Mouse (Mus musculus) neural tube, embryonic 13.5 days (tissue): ENCODE results near the gene Plppr3. TPM values are rescaled to one million over a fixed set of nuclear protein-coding genes. Genes with fewer than 3 reads are reported as not detected.
A peak's percentile ranks its signal among the peaks of the same experiment; 100 is the strongest.

Experiments used
- ATAC-seq: fragments of 200-750 bp; cut with Nextera tagmentation; 2 replicates; pipeline ENCODE4 v1.8.0; 2017; ENCODE audit warnings: low read depth, mild to moderate bottlenecking, moderate TSS enrichment, moderate library complexity
- H3K27ac ChIP-seq: fragments of 300-500 bp; sonication (generic); replicated peaks from 2 replicates; pipeline ENCODE4 v1.5.1; 2015; ENCODE audit warnings: moderate library complexity, mild to moderate bottlenecking, inconsistent platforms
- H3K27me3 ChIP-seq: fragments of 300-500 bp; sonication (generic); 2 replicates; pipeline ENCODE4 v1.6.1; 2015; ENCODE audit warnings: mild to moderate bottlenecking, inconsistent platforms
- H3K36me3 ChIP-seq: fragments of 300-500 bp; sonication (generic); 2 replicates; pipeline ENCODE4 v1.6.1; 2015; ENCODE audit warnings: mild to moderate bottlenecking, inconsistent platforms
- H3K4me1 ChIP-seq: fragments of 300-500 bp; sonication (generic); replicated peaks from 2 replicates; pipeline ENCODE4 v1.6.1; 2015; ENCODE audit warnings: inconsistent platforms
- H3K4me2 ChIP-seq: fragments of 300-500 bp; sonication (generic); 2 replicates; pipeline ENCODE4 v1.6.1; 2015; ENCODE audit warnings: inconsistent platforms, mild to moderate bottlenecking, moderate library complexity
- H3K4me3 ChIP-seq: fragments of 300-500 bp; sonication (generic); 2 replicates; pipeline ENCODE4 v1.5.1; 2015; ENCODE audit warnings: mild to moderate bottlenecking, inconsistent platforms
- H3K9ac ChIP-seq: fragments of 300-500 bp; sonication (generic); 2 replicates; pipeline ENCODE4 v1.6.1; 2015; ENCODE audit warnings: moderate library complexity, mild to moderate bottlenecking, inconsistent platforms
- H3K9me3 ChIP-seq: fragments of 300-500 bp; sonication (generic); 2 replicates; pipeline ENCODE4 v1.6.1; 2016; ENCODE audit warnings: inconsistent platforms
- WGBS: fragments of 180-500 bp; shearing (Covaris S2); methylation state at CpG from one replicate; pipeline ENCODE4 v1.1.7; 2015; 5-methylcytosine and 5-hydroxymethylcytosine counted together
- polyA plus RNA-seq: library from polyadenylated mRNA; unstranded; fragments of >200 nt; fragmentation: Nextera tagmentation; extraction: Ambion mirVana; gene quantifications from 2 replicates; pipeline ENCODE4 v1.2.1, GENCODE M21; 2015

The Plppr3 gene
- polyA plus RNA-seq, 1 experiment from 2014 or later = 361 TPM

DNA sequence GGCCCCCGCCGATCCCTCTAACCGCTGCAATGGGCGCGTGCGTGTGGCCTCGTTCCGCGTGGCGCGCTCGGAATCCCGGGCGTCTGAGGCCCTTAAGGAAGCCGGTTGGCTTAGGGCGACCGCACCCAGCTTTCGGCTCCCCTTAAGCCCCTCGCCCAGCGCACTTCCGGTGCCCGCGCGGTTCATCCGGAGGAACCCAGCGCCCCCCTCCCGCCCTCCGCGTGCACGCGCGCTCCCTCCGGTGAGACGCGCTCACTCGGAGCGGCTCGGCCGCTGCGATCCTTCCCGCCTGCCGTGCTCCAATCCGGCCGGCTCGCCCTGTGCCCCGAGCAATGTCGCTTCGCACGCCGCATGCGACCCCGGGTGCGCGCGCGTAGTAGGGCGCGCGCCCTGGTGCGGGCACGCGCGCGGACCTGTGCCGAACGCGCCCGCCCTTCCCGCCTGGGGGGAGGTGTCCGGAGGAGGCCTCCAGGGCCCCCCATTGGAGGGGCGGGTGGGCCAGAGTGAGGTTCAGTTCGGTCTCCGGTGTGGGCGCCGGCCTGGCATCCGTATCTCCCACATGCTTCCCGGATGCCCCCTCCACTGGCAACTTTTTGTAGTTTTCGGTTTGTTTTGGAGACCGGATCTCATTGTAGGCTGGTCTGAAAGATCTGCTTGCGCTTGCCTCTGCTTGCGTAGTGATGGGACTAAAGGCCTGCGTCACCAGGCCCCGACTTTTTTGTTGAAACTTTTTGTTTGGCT, 19.5 kb downstream of the Plppr3 start:
- WGBS = under 1% methylated on average over 83 of the region's 83 CpGs
- Histone ChIP-seq H3K4me2 (peak overlapping the region; percentile 98), H3K4me1 (peaks cover 71% of the 10 kb centered on the region), H3K9ac (peak overlapping the region; percentile 98), H3K36me3 (peaks cover 31% of the 10 kb centered on the region), H3K9me3 (no peaks in the 10 kb centered on the region), H3K27ac (peak overlapping the region; percentile 100), H3K4me3 (peak overlapping the region; percentile 70), H3K27me3 (no peaks in the 10 kb centered on the region)
- ATAC-seq = peak; percentile 54

DNA sequence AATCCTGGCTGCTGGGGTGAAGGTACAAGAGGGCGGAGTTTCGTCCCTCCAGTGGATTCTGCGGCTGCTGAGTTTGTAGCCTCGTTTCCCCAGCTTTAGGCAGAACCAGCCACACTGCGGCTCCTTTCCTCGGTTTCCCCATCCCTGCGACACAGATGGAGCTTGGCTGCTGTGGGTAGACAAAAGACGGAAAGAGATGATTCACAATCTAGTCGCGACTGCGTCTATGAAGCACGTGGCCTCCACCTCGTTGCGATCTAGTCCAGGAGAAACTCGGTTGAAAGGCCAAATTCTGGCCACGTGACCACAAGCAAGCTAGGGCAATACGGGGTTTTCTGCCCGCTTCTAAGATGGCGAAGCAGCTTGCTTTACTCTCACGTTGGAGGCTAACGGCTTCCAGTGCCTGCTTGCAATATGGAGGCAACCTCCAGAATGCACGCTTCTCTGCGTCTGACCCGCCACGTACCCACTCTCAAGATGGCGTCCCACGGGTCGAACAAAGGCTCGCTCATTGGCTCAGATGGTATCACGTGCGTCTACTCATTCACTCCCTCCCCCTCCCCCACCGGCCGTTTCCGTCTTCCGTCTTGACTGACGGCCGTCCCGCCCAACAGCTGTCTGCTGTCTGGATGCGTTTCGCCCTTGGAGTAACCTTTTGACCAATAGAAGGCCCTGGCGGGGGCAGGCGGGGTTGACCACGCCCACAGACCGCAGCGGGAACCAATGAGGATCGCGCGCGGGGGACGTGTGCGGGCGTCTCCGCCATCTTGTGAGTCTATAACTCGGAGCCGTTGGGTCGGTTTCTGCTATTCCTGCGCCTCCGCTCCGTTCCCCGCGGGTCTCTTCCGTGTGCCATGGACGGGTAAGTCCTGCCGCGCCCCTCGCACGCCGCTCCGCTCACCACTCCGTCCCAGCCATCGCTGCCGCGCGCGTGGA, 20.3 kb downstream of the Plppr3 start, which contains the start of gene Ptbp1:
Ptbp1 (plus strand) TSS at position 568 of the 936 bp plus-strand sequence.
- Histone ChIP-seq H3K4me1 (peaks cover 63% of the 10 kb centered on the region), H3K36me3 (peaks cover 22% of the 10 kb centered on the region), H3K27ac (peak within 1 kb of the TSS; percentile 100), H3K4me3 (peak within 1 kb of the TSS; percentile 70), H3K9me3 (no peaks in the 10 kb centered on the region), H3K9ac (peak within 1 kb of the TSS; percentile 98), H3K27me3 (no peaks in the 10 kb centered on the region), H3K4me2 (peak within 1 kb of the TSS; percentile 98)
- peak; percentile 93 for ATAC-seq
- WGBS = under 1% methylated on average over 75 of the region's 75 CpGs

DNA sequence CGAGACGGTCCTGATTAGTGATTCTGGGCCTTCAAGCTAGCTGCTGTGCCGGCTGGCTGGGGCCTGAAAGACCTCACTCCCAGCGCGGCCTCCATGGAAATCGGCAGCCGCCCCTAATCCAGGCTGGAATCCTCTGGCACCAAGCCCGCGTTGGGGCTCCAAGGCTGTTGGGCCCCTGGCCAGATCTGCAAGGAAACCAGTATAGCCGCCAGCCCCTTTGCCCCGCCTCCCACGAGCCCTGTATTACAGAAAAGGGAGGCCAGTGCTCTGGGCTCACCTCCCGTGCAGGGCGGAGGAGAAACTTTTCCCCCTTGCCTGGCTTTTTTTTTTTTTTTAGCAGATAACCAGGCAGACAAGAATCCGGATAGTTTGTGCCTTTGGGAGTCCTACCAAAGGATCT, 21.0 kb downstream of the Plppr3 start:
- peak; percentile 36 for ATAC-seq
- peak overlapping the region; percentile 99 for H3K27ac ChIP-seq
- H3K4me3 ChIP-seq = peak overlapping the region; percentile 70
- no peaks in the 10 kb centered on the region for H3K27me3 ChIP-seq
- peak overlapping the region; percentile 80 for H3K9ac ChIP-seq
- peak overlapping the region; percentile 72 for H3K4me2 ChIP-seq
- peaks cover 15% of the 10 kb centered on the region for H3K36me3 ChIP-seq
- WGBS = 0% methylated on average over 15 of the region's 15 CpGs
- H3K9me3 ChIP-seq = no peaks in the 10 kb centered on the region
- H3K4me1 ChIP-seq = peaks cover 56% of the 10 kb centered on the region

DNA sequence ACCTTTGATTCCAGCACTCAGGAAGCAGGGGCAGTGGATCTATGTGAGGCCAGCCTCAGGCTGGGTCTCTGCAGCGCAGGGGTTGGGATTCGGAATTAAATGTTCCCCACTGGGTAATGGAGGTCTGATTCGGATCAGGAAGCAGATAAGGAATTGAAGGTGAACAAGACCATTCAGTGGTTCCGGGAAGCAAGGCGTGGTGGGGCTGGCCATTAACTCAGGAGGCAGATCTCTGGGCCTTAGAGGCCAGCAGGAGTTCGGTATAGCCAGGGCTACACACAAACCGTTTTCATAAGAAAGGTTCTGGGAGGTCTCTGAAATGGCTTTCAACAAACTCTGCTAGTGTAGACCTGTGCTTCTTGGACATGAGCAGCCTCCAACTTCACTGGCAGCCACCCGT, 21.6 kb downstream of the Plppr3 start:
- peak overlapping the region; percentile 99 for H3K27ac ChIP-seq
- peaks cover 12% of the 10 kb centered on the region for H3K36me3 ChIP-seq
- peaks cover 50% of the 10 kb centered on the region for H3K4me1 ChIP-seq
- H3K27me3 ChIP-seq = no peaks in the 10 kb centered on the region
- WGBS = 21% methylated on average over 8 of the region's 8 CpGs
- H3K9ac ChIP-seq = peak overlapping the region; percentile 80
- peak overlapping the region; percentile 70 for H3K4me3 ChIP-seq
- peak overlapping the region; percentile 72 for H3K4me2 ChIP-seq
- ATAC-seq = no peak
- H3K9me3 ChIP-seq = no peaks in the 10 kb centered on the region

DNA sequence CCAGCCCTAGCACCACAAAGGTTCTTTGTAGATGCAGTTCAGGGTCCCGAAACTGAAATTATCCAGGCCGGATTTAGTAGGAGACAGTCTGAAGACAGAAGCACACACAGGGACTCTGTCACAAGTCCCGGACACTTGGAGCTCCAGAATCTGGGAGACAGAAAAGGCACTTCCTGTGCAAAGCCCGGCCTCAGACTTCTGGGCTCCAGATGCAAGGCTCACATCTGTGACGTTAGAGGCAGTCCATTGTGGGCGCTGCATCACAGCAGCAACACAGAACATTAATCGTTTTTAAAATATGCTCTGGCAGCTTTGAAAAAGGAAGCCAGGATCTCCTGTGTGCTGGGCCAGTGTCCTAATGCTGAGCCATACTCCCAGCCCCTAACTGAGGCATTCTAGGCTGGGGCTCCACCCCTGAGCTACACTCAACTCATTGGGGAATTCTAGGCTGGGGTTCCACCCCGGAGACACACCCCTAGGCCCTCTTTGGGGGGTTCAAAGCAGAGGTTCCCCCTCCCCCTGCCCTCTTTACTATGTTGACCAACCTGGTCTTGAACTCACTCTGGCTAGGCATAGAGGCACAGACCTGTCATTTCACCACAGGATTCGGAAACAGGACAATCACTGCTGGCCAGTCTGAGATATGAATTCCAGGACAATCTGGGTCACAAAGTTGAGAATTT, 22.2 kb downstream of the Plppr3 start:
- 55% methylated on average over 9 of the region's 9 CpGs for WGBS
- Histone ChIP-seq H3K27me3 (no peaks in the 10 kb centered on the region), H3K4me2 (peak overlapping the region; percentile 72), H3K9ac (peak overlapping the region; percentile 80), H3K36me3 (peaks cover 10% of the 10 kb centered on the region), H3K4me1 (peaks cover 45% of the 10 kb centered on the region), H3K27ac (peak overlapping the region; percentile 99), H3K4me3 (peak overlapping the region; percentile 70), H3K9me3 (no peaks in the 10 kb centered on the region)
- ATAC-seq = no peak

DNA sequence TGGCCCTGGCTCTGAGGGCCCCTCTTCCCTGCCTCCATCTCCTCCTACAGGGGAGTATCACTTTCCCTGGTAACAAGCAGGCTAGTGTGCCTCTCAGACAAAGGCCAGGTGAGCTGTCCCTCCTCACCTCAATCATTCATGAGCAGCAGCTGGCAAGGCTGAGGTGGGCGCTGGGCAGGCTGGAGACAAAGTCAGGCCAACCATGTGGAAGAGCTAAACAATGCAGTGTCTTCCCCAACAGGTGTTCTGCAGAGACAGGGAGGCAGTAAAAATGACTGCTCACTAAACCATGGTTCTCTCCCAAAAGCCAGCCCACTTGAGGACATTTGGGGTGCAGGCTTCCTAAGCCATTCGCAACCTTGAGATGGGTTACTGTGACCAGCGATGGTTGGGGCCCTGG, 22.8 kb downstream of the Plppr3 start:
- 72% methylated on average over 3 of the region's 3 CpGs for WGBS

DNA sequence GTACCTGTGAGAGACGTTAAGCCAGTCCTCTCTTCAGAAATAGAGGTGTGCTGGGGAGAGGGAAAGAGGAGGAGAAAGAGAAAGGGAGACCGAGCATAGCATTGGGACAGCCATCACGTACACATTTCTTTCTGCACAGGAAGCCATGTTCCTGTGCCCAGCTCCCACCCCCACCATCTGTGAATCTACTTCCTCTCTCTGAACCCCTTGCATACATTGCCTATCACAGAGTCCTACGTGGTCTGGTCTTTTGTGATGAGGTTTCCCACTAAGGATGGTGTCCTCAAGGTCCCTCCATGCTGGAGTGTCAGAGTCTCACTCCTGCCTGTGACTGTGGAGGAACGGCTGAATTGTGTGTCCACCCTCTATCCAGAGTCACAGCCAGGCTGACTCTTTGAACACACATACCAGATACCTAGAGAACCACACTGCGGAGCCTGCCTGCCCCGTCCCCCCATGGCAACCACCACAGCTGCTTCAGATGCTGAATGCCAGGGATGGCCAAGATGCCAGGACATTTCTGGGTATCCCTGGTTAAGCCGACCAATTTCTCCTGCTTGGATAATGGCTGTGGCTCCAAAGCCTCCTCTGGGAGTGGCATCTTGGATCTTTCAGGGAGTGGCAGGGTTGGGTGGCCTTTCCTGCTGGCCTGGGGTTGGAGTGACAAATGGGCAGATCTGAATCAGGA, 24.3 kb downstream of the Plppr3 start:
- Histone ChIP-seq H3K27me3 (no peaks in the 10 kb centered on the region), H3K4me2 (no peak overlapping the region), H3K36me3 (no peaks in the 10 kb centered on the region), H3K9ac (no peak overlapping the region; the same call in 1 of the 2 replicates), H3K27ac (no peak overlapping the region), H3K4me3 (no peak overlapping the region), H3K9me3 (no peaks in the 10 kb centered on the region), H3K4me1 (peaks cover 26% of the 10 kb centered on the region)
- 91% methylated on average over 8 of the region's 8 CpGs for WGBS
- ATAC-seq = no peak

More for the DNA sequence above, 22.8 kb downstream of the Plppr3 start:
- Histone ChIP-seq H3K4me3 (0 out of 2 replicates have a peak overlapping the region, but pooled peaks have one; percentile 70), H3K9me3 (no peaks in the 10 kb centered on the region), H3K4me2 (peak overlapping the region; percentile 72), H3K4me1 (peaks cover 39% of the 10 kb centered on the region), H3K9ac (peak overlapping the region; percentile 80), H3K27me3 (no peaks in the 10 kb centered on the region), H3K36me3 (peaks cover 4% of the 10 kb centered on the region; the same call in 1 of the 2 replicates), H3K27ac (peak overlapping the region; percentile 99)
- ATAC-seq = no peak

DNA sequence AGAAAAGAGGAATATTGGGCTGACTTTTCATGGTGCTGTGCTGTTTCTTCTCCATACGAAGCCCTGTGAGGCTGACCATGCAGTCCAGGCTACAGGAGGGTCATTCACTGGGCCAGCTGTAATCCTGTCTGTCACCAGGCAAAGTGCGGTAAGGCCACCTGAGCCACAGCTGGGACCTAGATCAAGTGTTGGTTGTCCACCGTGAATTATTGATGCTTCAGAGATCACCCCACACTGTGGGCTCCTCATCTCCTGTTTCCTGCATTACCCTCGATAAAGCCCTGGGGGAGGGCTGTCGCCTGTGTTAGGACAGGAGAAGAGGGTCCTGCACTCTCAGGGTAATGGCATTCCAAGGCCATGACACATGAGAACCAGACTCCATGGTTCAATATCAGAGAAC, 27.9 kb downstream of the Plppr3 start:
- no peak for ATAC-seq
- no peak overlapping the region for H3K4me3 ChIP-seq
- peaks cover 29% of the 10 kb centered on the region for H3K4me1 ChIP-seq
- no peak overlapping the region for H3K9ac ChIP-seq
- H3K4me2 ChIP-seq = no peak overlapping the region
- WGBS = 72% methylated on average over 5 of the region's 5 CpGs
- H3K27me3 ChIP-seq = no peaks in the 10 kb centered on the region
- no peaks in the 10 kb centered on the region for H3K9me3 ChIP-seq
- no peaks in the 10 kb centered on the region for H3K36me3 ChIP-seq
- no peak overlapping the region for H3K27ac ChIP-seq

DNA sequence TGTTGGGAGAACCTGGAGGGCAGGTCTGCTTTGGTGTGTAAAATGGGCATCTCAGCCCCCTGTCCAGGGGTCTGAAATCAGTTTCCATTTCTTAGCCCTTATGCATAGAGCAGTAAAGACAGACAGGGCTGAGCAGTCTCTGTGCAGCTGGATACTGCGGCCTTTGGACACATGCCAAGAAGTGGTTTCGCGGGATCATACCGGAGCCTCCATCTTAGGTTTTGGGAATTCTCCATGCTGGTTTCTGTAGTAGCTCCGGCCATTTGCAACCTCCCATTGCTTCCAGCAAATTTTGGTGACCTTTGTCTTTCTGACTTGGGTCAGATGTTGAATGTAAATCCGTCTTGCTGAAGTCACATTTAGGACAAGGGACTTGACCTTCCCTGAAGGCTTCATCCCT, 31.0 kb downstream of the Plppr3 start:
- no peak overlapping the region for H3K9ac ChIP-seq
- WGBS = 45% methylated on average over 6 of the region's 6 CpGs
- ATAC-seq = no peak

DNA sequence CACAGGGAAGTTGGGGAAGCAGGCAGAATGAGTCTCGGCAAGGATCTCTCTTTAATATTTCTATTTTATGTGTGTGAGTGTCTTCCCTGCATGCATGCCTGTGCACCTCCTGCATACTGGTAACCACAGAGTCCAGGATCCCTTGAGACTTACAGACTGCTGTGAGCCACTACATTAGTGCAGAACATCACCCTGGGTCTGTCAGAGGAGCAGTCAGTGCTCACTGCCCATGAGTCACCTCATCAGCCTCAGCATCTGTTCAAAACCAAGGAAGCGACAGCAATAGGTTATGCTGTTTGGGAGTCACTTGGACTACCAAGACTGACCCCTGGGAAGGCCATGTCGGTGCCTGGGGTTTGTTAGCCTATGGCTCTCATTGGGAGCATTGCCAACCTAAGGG, 32.1 kb downstream of the Plppr3 start:
- 0 out of 2 replicates have a peak overlapping the region, but pooled peaks have one; percentile 22 for H3K9ac ChIP-seq
- WGBS = 68% methylated on average over 3 of the region's 3 CpGs
- H3K4me2 ChIP-seq = no peak overlapping the region
- peak overlapping the region; percentile 49; the same call in 1 of the 2 replicates for H3K27ac ChIP-seq
- no peak for ATAC-seq
- H3K4me1 ChIP-seq = peaks cover 38% of the 10 kb centered on the region
- H3K27me3 ChIP-seq = no peaks in the 10 kb centered on the region
- H3K4me3 ChIP-seq = no peak overlapping the region
- H3K9me3 ChIP-seq = no peaks in the 10 kb centered on the region
- H3K36me3 ChIP-seq = no peaks in the 10 kb centered on the region

More for the DNA sequence above, 31.0 kb downstream of the Plppr3 start:
- Histone ChIP-seq H3K9me3 (no peaks in the 10 kb centered on the region), H3K4me2 (no peak overlapping the region), H3K4me3 (no peak overlapping the region), H3K4me1 (peaks cover 38% of the 10 kb centered on the region), H3K27me3 (no peaks in the 10 kb centered on the region), H3K27ac (0 out of 2 replicates have a peak overlapping the region, but pooled peaks have one; percentile 7), H3K36me3 (no peaks in the 10 kb centered on the region)
